Mouse (Mus musculus): ENCODE data around the gene Cep290. TPM values are rescaled to one million over a fixed set of nuclear protein-coding genes. Genes with fewer than 3 reads are reported as not detected.

The Cep290 gene
- total and polyA plus RNA-seq, 3 experiments: 0.30 TPM; not detected in 2

- Histone ChIP-seq H3K9ac (ENCODE audit: insufficient read depth, low read depth) (no peak overlapping the region), H3K36me3 (replicated peaks in 1 of 2; ENCODE audit: control insufficient read depth in 1 of 2, insufficient read depth in 1 of 2, low read length in 1 of 2) (no peaks in the 10 kb centered on the region), H3K9me3 (replicated peaks; ENCODE audit: low read length) (peaks cover 44% of the 10 kb centered on the region), H3K27ac (ENCODE audit: insufficient read depth, low read depth) (no peak overlapping the region), H3K4me2 (ENCODE audit: insufficient read depth, low read depth, poor library complexity, severe bottlenecking) (no peak overlapping the region), H3K4me3 (replicated peaks in 1 of 3; ENCODE audit: low read depth in 2 of 3, low read length in 2 of 3, poor library complexity in 1 of 3) (no peak overlapping the region), H3K27me3 (replicated peaks) (no peaks in the 10 kb centered on the region), H3K79me2 (replicated peaks; ENCODE audit: control insufficient read depth, extremely low read depth, insufficient read depth, poor library complexity, severe bottlenecking) (no peaks in the 10 kb centered on the region), H3K4me1 (ENCODE audit: control insufficient read depth in 1 of 2, insufficient read depth in 2 of 2) (no peaks in the 10 kb centered on the region)
- in situ Hi-C loops (cut with MboI; ENCODE audit: low pct_ligation_motif_present, low pct_unique_long_range_greater_than_20kb, low sequenced_read_pairs) (no loop called here), dilution Hi-C loops (cut with MboI; ENCODE audit: extremely low pct_ligation_motif_present, extremely low pct_unique_long_range_greater_than_20kb, low sequenced_read_pairs) (no loop called here)
- DNase-seq (ENCODE audit: extremely low read depth): no peak
- no peak for TF ChIP-seq TCF12 (IDR thresholded peaks at IDR 0.05; ENCODE audit: low read depth, low read length)
- TF ChIP-seq NELFE (IDR thresholded peaks at IDR 0.05; ENCODE audit: low read depth, low read length): no peak
- no peak for TF ChIP-seq KAT2A (IDR thresholded peaks at IDR 0.05; ENCODE audit: insufficient replicate concordance, low read length)
- TF ChIP-seq SMC3 (IDR thresholded peaks at IDR 0.05; ENCODE audit: low read depth, low read length): no peak
- no peak for TF ChIP-seq CHD1 (IDR thresholded peaks at IDR 0.05; ENCODE audit: low read depth, low read length)
- no peak for TF ChIP-seq ZNF384 (IDR thresholded peaks at IDR 0.05; ENCODE audit: low read depth, low read length)
- no peak for TF ChIP-seq MYC (IDR thresholded peaks at IDR 0.05; ENCODE audit: low read depth, low read length)
- TF ChIP-seq NRF1 (IDR thresholded peaks at IDR 0.05; ENCODE audit: low read depth, low read length): no peak
- TF ChIP-seq USF1 (IDR thresholded peaks at IDR 0.05; ENCODE audit: low read depth, low read length): no peak
- no peak for TF ChIP-seq CHD2 (IDR thresholded peaks at IDR 0.05; ENCODE audit: low read length)
- TF ChIP-seq ZMIZ1 (IDR thresholded peaks at IDR 0.05; ENCODE audit: low read depth, low read length): no peak
- no peak for TF ChIP-seq GABPA (IDR thresholded peaks at IDR 0.05; ENCODE audit: insufficient replicate concordance, low read depth, low read length)
- no peak for TF ChIP-seq POLR2A (IDR thresholded peaks at IDR 0.05; ENCODE audit: low read depth, low read length)
- no peak for TF ChIP-seq SIN3A (IDR thresholded peaks at IDR 0.05; ENCODE audit: low read length)
- TF ChIP-seq EP300 (IDR thresholded peaks at IDR 0.05; ENCODE audit: low read length): no peak
- no peak for TF ChIP-seq MAFK (IDR thresholded peaks at IDR 0.05; ENCODE audit: insufficient replicate concordance, low read length)
- TF ChIP-seq JUND (conservative IDR thresholded peaks at IDR 0.05; ENCODE audit: low read depth, low read length): no peak
- TF ChIP-seq PAX5 (IDR thresholded peaks at IDR 0.05; ENCODE audit: low read length): no peak
- TF ChIP-seq ZC3H11A (IDR thresholded peaks at IDR 0.05; ENCODE audit: low read depth, low read length): no peak
- no peak for TF ChIP-seq TBP (conservative IDR thresholded peaks at IDR 0.05; ENCODE audit: low read depth, low read length)
Measured at GRCm38 (mm10) chr10:100486701-100487096, 659 bp upstream of the Cep290 start.

GRCm38 (mm10) chr10:100491916-100492315 is 4.6 kb downstream of the Cep290 start:
- no peak overlapping the region for H3K4me2 ChIP-seq (ENCODE audit: insufficient read depth, low read depth, poor library complexity, severe bottlenecking)
- H3K27ac ChIP-seq (ENCODE audit: insufficient read depth, low read depth): no peak overlapping the region
- H3K27me3 ChIP-seq (replicated peaks): no peaks in the 10 kb centered on the region
- in situ Hi-C loops (cut with MboI; ENCODE audit: low pct_ligation_motif_present, low pct_unique_long_range_greater_than_20kb, low sequenced_read_pairs) (no loop called here), dilution Hi-C loops (cut with MboI; ENCODE audit: extremely low pct_ligation_motif_present, extremely low pct_unique_long_range_greater_than_20kb, low sequenced_read_pairs) (no loop called here)
- no peak for DNase-seq (ENCODE audit: extremely low read depth)
- TF ChIP-seq MEF2A (IDR thresholded peaks at IDR 0.05; ENCODE audit: borderline replicate concordance, low read depth, low read length) (no peak), MXI1 (IDR thresholded peaks at IDR 0.05; ENCODE audit: low read depth, low read length) (no peak), CHD2 (IDR thresholded peaks at IDR 0.05; ENCODE audit: low read length) (no peak), TCF12 (IDR thresholded peaks at IDR 0.05; ENCODE audit: low read depth, low read length) (no peak), UBTF (IDR thresholded peaks at IDR 0.05; ENCODE audit: low read depth, low read length) (no peak), BHLHE40 (IDR thresholded peaks at IDR 0.05; ENCODE audit: low read depth, low read length) (no peak), GABPA (IDR thresholded peaks at IDR 0.05; ENCODE audit: insufficient replicate concordance, low read depth, low read length) (no peak), NELFE (IDR thresholded peaks at IDR 0.05; ENCODE audit: low read depth, low read length) (no peak), HCFC1 (IDR thresholded peaks at IDR 0.05; ENCODE audit: low read depth, low read length) (no peak), ELF1 (IDR thresholded peaks at IDR 0.05; ENCODE audit: low read depth, low read length) (no peak), MAX (IDR thresholded peaks at IDR 0.05; ENCODE audit: low read length) (no peak), EP300 (IDR thresholded peaks at IDR 0.05; ENCODE audit: low read length) (no peak), JUN (IDR thresholded peaks at IDR 0.05; ENCODE audit: insufficient read depth, low read depth, low read length) (no peak), JUND (conservative IDR thresholded peaks at IDR 0.05; ENCODE audit: low read depth, low read length) (no peak), RCOR1 (conservative IDR thresholded peaks at IDR 0.05; ENCODE audit: low read depth, low read length) (no peak)
- H3K4me1 ChIP-seq (ENCODE audit: control insufficient read depth in 1 of 2, insufficient read depth in 2 of 2): no peaks in the 10 kb centered on the region
- no peaks in the 10 kb centered on the region for H3K36me3 ChIP-seq (replicated peaks in 1 of 2; ENCODE audit: control insufficient read depth in 1 of 2, insufficient read depth in 1 of 2, low read length in 1 of 2)
- H3K9ac ChIP-seq (ENCODE audit: insufficient read depth, low read depth): no peak overlapping the region
- H3K4me3 ChIP-seq (replicated peaks in 1 of 3; ENCODE audit: low read depth in 2 of 3, low read length in 2 of 3, poor library complexity in 1 of 3): no peak overlapping the region
- no peaks in the 10 kb centered on the region for H3K79me2 ChIP-seq (replicated peaks; ENCODE audit: control insufficient read depth, extremely low read depth, insufficient read depth, poor library complexity, severe bottlenecking)
- H3K9me3 ChIP-seq (replicated peaks; ENCODE audit: low read length): peaks cover 54% of the 10 kb centered on the region
